Mouse (Mus musculus): ENCODE measurements around the gene Pou1f1. TPM values are rescaled to one million over a fixed set of nuclear protein-coding genes. Genes with fewer than 3 reads are reported as not detected.

Gene Pou1f1
- total and polyA plus RNA-seq, 3 experiments: not detected

- H3K79me2 ChIP-seq (replicated peaks; ENCODE audit: control insufficient read depth, insufficient read depth, low read length): no peaks in the 10 kb centered on the region
- no peak overlapping the region for H3K9ac ChIP-seq (ENCODE audit: low read depth, low read length)
- no peak for TF ChIP-seq EP300 (IDR thresholded peaks at IDR 0.05; ENCODE audit: insufficient read depth, low read depth, low read length)
- TF ChIP-seq POLR2A (IDR thresholded peaks at IDR 0.05; ENCODE audit: insufficient read depth, low read depth, low read length): no peak
- TF ChIP-seq CTCF (IDR thresholded peaks at IDR 0.05): no peak
- intact Hi-C loops (cut with DNase I): loop anchor here (10.0 kb wide), 1 partner anchor 794 kb away; the partner anchor contains the start of gene 4930453N24Rik
- H3K4me3 ChIP-seq: no peak overlapping the region
- 78% methylated on average over 4 of the region's 4 CpGs for WGBS
- H3K27me3 ChIP-seq (ENCODE audit: control insufficient read depth, insufficient read depth, low read length): no peaks in the 10 kb centered on the region
- no peak overlapping the region for H3K27ac ChIP-seq
- H3K36me3 ChIP-seq (ENCODE audit: control insufficient read depth, insufficient read depth, low read length): no peaks in the 10 kb centered on the region
- no peak for DNase-seq
- H3K4me1 ChIP-seq (ENCODE audit: control insufficient read depth, insufficient read depth, low read length): no peaks in the 10 kb centered on the region
Observed at GRCm38 (mm10) chr16:65568853-65569252, 48.5 kb downstream of the Pou1f1 start.

GRCm38 (mm10) chr16:65577298-65578029 is 57.2 kb downstream of the Pou1f1 start:
- intact Hi-C loops (cut with DNase I): no loop called here
- Histone ChIP-seq H3K79me2 (replicated peaks; ENCODE audit: control insufficient read depth, insufficient read depth, low read length) (no peaks in the 10 kb centered on the region), H3K4me3 (no peak overlapping the region), H3K27ac (no peak overlapping the region), H3K36me3 (ENCODE audit: control insufficient read depth, insufficient read depth, low read length) (no peaks in the 10 kb centered on the region), H3K4me1 (ENCODE audit: control insufficient read depth, insufficient read depth, low read length) (no peaks in the 10 kb centered on the region), H3K9ac (ENCODE audit: low read depth, low read length) (no peak overlapping the region), H3K27me3 (ENCODE audit: control insufficient read depth, insufficient read depth, low read length) (no peaks in the 10 kb centered on the region)
- WGBS: 62% methylated on average over 6 of the region's 6 CpGs
- no peak for TF ChIP-seq CTCF (IDR thresholded peaks at IDR 0.05)
- no peak for DNase-seq

Other genes with a start within 250 kb of the Pou1f1 start
- gene Chmp2b, start 42.2 kb downstream of the Pou1f1 start, total RNA-seq (2021): 10 to 100 TPM; 41.5 to 47.6 TPM
- gene Chmp2b, start 42.2 kb downstream of the Pou1f1 start, polyA plus RNA-seq (2012; rRNA removed): 10.6 and 17.7 TPM in 2 replicates

Data from heart, adult 2 months (tissue).